Mouse (Mus musculus) liver, embryonic 12.5 days (tissue): ENCODE results near the gene Ltc4s. TPM values are rescaled to one million over a fixed set of nuclear protein-coding genes. Genes with fewer than 3 reads are reported as not detected.

Source experiments
- ATAC-seq: fragments of 200-750 bp; cut with Nextera tagmentation; 2 replicates; pipeline ENCODE4 v1.8.0; 2017; ENCODE audit warnings: moderate number of reproducible peaks, mild to moderate bottlenecking, moderate library complexity
- H3K27ac ChIP-seq: fragments of 300-500 bp; sonication (generic); 2 replicates; pipeline ENCODE4 v1.5.1; 2016; ENCODE audit warnings: mild to moderate bottlenecking
- H3K27me3 ChIP-seq: fragments of 300-500 bp; sonication (generic); replicated peaks from 2 replicates; pipeline ENCODE4 v1.6.1; 2016; ENCODE audit warnings: mild to moderate bottlenecking, moderate library complexity
- H3K36me3 ChIP-seq: fragments of 300-500 bp; sonication (generic); 2 replicates; pipeline ENCODE4 v1.6.1; 2016; ENCODE audit warnings: mild to moderate bottlenecking, moderate library complexity
- H3K4me1 ChIP-seq: fragments of 300-500 bp; sonication (generic); 2 replicates; pipeline ENCODE4 v1.6.1; 2016
- H3K4me2 ChIP-seq: fragments of 300-500 bp; sonication (generic); 2 replicates; pipeline ENCODE4 v1.6.1; 2016; ENCODE audit warnings: mild to moderate bottlenecking, moderate library complexity
- H3K4me3 ChIP-seq: fragments of 300-500 bp; sonication (generic); 2 replicates; pipeline ENCODE4 v1.5.1; 2016; ENCODE audit warnings: mild to moderate bottlenecking, moderate library complexity
- H3K9ac ChIP-seq: fragments of 300-500 bp; sonication (generic); 2 replicates; pipeline ENCODE4 v1.6.1; 2016; ENCODE audit warnings: mild to moderate bottlenecking, moderate library complexity
- H3K9me3 ChIP-seq: fragments of 300-500 bp; sonication (generic); replicated peaks from 2 replicates; pipeline ENCODE4 v1.6.1; 2016; ENCODE audit warnings: mild to moderate bottlenecking, moderate library complexity
- WGBS: fragments of 180-500 bp; shearing (Covaris S2); methylation state at CpG from one replicate; pipeline ENCODE4 v1.1.7; 2016; ENCODE audit not compliant: insufficient replicate concordance; 5-methylcytosine and 5-hydroxymethylcytosine counted together
- polyA plus RNA-seq: library from polyadenylated mRNA; unstranded; fragments of >200 nt; fragmentation: Nextera tagmentation; extraction: Ambion mirVana; gene quantifications from 2 replicates; pipeline ENCODE4 v1.2.1, GENCODE M21; 2016

Ltc4s gene
- polyA plus RNA-seq, 1 experiment from 2014 or later = 0.87 TPM

GRCm38 (mm10) chr11:50243926-50244325 is 5.5 kb upstream of the Ltc4s start:
- H3K4me3 ChIP-seq = no peak overlapping the region
- H3K9ac ChIP-seq = no peak overlapping the region
- 49% methylated on average over 6 of the region's 6 CpGs for WGBS
- peaks cover 15% of the 10 kb centered on the region for H3K4me1 ChIP-seq
- no peaks in the 10 kb centered on the region for H3K36me3 ChIP-seq
- no peak for ATAC-seq
- no peaks in the 10 kb centered on the region for H3K27me3 ChIP-seq
- H3K9me3 ChIP-seq = no peaks in the 10 kb centered on the region
- no peak overlapping the region for H3K27ac ChIP-seq
- H3K4me2 ChIP-seq = no peak overlapping the region

GRCm38 (mm10) chr11:50240235-50240911 is 2.0 kb upstream of the Ltc4s start:
- Histone ChIP-seq H3K9me3 (no peaks in the 10 kb centered on the region), H3K4me2 (no peak overlapping the region), H3K27me3 (peaks cover 6% of the 10 kb centered on the region; the same call in 1 of the 2 replicates), H3K27ac (no peak overlapping the region), H3K4me3 (no peak overlapping the region), H3K9ac (no peak overlapping the region), H3K36me3 (peaks cover 3% of the 10 kb centered on the region), H3K4me1 (peaks cover 48% of the 10 kb centered on the region)
- WGBS = 22% methylated on average over 7 of the region's 7 CpGs
- no peak for ATAC-seq

- Histone ChIP-seq H3K4me3 (no peak overlapping the region), H3K9me3 (no peaks in the 10 kb centered on the region), H3K9ac (no peak overlapping the region; the same call in 1 of the 2 replicates), H3K27ac (no peak overlapping the region), H3K27me3 (peaks cover 6% of the 10 kb centered on the region; the same call in 1 of the 2 replicates), H3K36me3 (peaks cover 16% of the 10 kb centered on the region), H3K4me1 (peaks cover 48% of the 10 kb centered on the region), H3K4me2 (peak overlapping the region; percentile 100)
- ATAC-seq = no peak
- 62% methylated on average over 9 of the region's 9 CpGs for WGBS
Observed at GRCm38 (mm10) chr11:50238821-50239791, 690 bp upstream of the Ltc4s start.

GRCm38 (mm10) chr11:50236937-50237835 is 1.2 kb downstream of the Ltc4s start:
- peak; percentile 30 for ATAC-seq
- H3K27me3 ChIP-seq = peaks cover 6% of the 10 kb centered on the region; the same call in 1 of the 2 replicates
- H3K27ac ChIP-seq = no peak overlapping the region
- H3K4me2 ChIP-seq = peak overlapping the region; percentile 100
- peaks cover 48% of the 10 kb centered on the region for H3K4me1 ChIP-seq
- peaks cover 35% of the 10 kb centered on the region for H3K36me3 ChIP-seq
- H3K9me3 ChIP-seq = no peaks in the 10 kb centered on the region
- H3K9ac ChIP-seq = peak overlapping the region; percentile 72
- peak overlapping the region; percentile 66 for H3K4me3 ChIP-seq
- WGBS = 1% methylated on average over 66 of the region's 66 CpGs

GRCm38 (mm10) chr11:50236540-50236936 is 1.9 kb downstream of the Ltc4s start:
- Histone ChIP-seq H3K4me2 (peak overlapping the region; percentile 100), H3K36me3 (peaks cover 42% of the 10 kb centered on the region), H3K4me1 (peaks cover 50% of the 10 kb centered on the region), H3K27ac (0 out of 2 replicates have a peak overlapping the region, but pooled peaks have one; percentile 37), H3K27me3 (peaks cover 6% of the 10 kb centered on the region; the same call in 1 of the 2 replicates), H3K9ac (peak overlapping the region; percentile 72), H3K9me3 (no peaks in the 10 kb centered on the region), H3K4me3 (peak overlapping the region; percentile 66)
- peak; percentile 91 for ATAC-seq
- 4% methylated on average over 27 of the region's 27 CpGs for WGBS

GRCm38 (mm10) chr11:50234606-50235005 is 3.8 kb downstream of the Ltc4s start:
- ATAC-seq = no peak
- 88% methylated on average over 25 of the region's 25 CpGs for WGBS
- peaks cover 56% of the 10 kb centered on the region for H3K36me3 ChIP-seq
- peaks cover 57% of the 10 kb centered on the region for H3K4me1 ChIP-seq
- H3K9ac ChIP-seq = no peak overlapping the region
- no peak overlapping the region for H3K4me3 ChIP-seq
- no peak overlapping the region for H3K4me2 ChIP-seq
- H3K27ac ChIP-seq = no peak overlapping the region
- H3K27me3 ChIP-seq = peaks cover 6% of the 10 kb centered on the region; the same call in 1 of the 2 replicates
- H3K9me3 ChIP-seq = no peaks in the 10 kb centered on the region

DNA sequence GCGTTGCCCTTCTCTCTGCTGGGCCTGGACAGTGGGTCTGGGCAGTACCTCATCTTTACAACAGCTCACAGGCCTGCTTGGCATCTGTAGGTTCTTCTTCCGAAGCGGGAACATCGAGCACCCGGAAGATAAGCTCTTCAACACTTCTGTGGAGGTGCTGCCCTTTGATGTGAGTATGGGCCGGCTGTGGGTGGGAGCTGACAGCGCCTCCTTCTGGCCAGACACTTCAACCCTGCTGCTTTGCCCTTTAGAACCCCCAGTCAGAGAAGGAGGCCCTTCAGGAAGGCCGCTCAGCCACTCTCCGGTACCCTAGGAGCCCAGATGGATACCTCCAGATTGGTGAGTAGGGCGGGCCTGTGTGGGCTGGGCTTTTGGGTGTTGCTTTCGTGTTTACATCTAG is 4.4 kb downstream of the Ltc4s start:
- Histone ChIP-seq H3K27ac (no peak overlapping the region), H3K4me3 (no peak overlapping the region), H3K4me1 (peaks cover 57% of the 10 kb centered on the region), H3K36me3 (peaks cover 56% of the 10 kb centered on the region), H3K4me2 (no peak overlapping the region), H3K9ac (no peak overlapping the region), H3K27me3 (peaks cover 6% of the 10 kb centered on the region; the same call in 1 of the 2 replicates), H3K9me3 (no peaks in the 10 kb centered on the region)
- 81% methylated on average over 11 of the region's 11 CpGs for WGBS
- no peak for ATAC-seq

DNA sequence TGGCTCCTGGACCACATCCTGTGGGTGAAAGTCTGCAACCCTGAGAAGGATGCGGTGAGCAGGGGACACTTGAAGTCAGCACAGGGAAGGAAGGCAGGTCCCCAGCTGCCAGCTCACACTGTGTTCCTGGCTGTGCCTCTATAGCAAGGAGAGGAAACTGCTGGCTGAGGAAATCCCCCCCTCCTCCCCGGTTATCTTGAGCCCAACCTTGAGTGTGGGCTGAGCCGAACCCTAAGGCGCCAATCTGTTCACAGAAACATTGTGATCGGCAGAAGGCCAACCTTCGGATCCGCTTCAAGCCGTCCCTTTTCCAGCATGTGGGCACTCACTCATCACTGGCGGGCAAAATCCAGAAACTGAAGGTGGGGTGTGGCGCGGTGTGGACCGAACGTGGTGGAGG is 5.4 kb downstream of the Ltc4s start:
- Histone ChIP-seq H3K27me3 (peaks cover 6% of the 10 kb centered on the region; the same call in 1 of the 2 replicates), H3K4me1 (peaks cover 57% of the 10 kb centered on the region), H3K9me3 (no peaks in the 10 kb centered on the region), H3K27ac (no peak overlapping the region), H3K4me3 (no peak overlapping the region), H3K36me3 (peaks cover 61% of the 10 kb centered on the region), H3K4me2 (no peak overlapping the region), H3K9ac (no peak overlapping the region)
- ATAC-seq = no peak
- 87% methylated on average over 13 of the region's 13 CpGs for WGBS

DNA sequence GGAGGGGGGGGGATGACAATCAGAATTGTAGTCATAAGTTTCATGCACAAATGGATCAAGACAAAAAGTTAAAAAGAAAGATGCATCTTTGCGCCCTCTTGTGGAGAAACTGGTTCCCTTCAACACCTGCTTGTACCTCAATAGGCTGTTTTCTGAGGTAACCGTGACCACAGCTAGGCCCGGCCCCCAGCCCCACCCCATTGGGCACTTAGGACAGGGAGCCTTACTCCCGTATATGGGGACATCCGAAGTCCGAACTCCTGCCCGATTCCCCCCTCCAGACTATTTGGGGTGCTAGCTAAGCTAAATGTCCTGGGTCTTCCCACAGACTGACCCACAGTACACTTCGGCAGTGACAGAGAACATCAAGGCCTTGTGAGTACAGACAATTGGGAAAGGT is 7.0 kb downstream of the Ltc4s start:
- no peak overlapping the region for H3K4me3 ChIP-seq
- no peak overlapping the region for H3K9ac ChIP-seq
- peaks cover 60% of the 10 kb centered on the region for H3K4me1 ChIP-seq
- H3K36me3 ChIP-seq = peaks cover 68% of the 10 kb centered on the region
- H3K27me3 ChIP-seq = no peaks in the 10 kb centered on the region
- no peaks in the 10 kb centered on the region for H3K9me3 ChIP-seq
- 42% methylated on average over 8 of the region's 8 CpGs for WGBS
- no peak for ATAC-seq
- H3K4me2 ChIP-seq = peak overlapping the region; percentile 45; the same call in 1 of the 2 replicates
- H3K27ac ChIP-seq = no peak overlapping the region

- no peak for ATAC-seq
- peaks cover 60% of the 10 kb centered on the region for H3K4me1 ChIP-seq
- no peaks in the 10 kb centered on the region for H3K9me3 ChIP-seq
- peak overlapping the region; percentile 10; the same call in 1 of the 2 replicates for H3K4me3 ChIP-seq
- H3K36me3 ChIP-seq = peaks cover 68% of the 10 kb centered on the region
- H3K9ac ChIP-seq = 0 out of 2 replicates have a peak overlapping the region, but pooled peaks have one; percentile 20
- peak overlapping the region; percentile 45 for H3K4me2 ChIP-seq
- H3K27ac ChIP-seq = no peak overlapping the region
- H3K27me3 ChIP-seq = no peaks in the 10 kb centered on the region
- WGBS = 69% methylated on average over 45 of the region's 45 CpGs
Observed at GRCm38 (mm10) chr11:50230481-50231304, 7.7 kb downstream of the Ltc4s start.
